17 mouse cellular contexts compared by ENCODE assay signal in genomic region chr10:84581191-84581590, GRCm38 (mm10). TPM values are rescaled to one million over a fixed set of nuclear protein-coding genes. Genes with fewer than 3 reads are reported as not detected.
DNase-seq lines count a peak whose midpoint lies in the region; ATAC-seq and TF ChIP-seq lines count a peak whose summit lies in the region.
"Had no signal": no experiment of that assay in that cellular context is flagged by ENCODE, and none has a peak within 500 bp of the region (broad histone marks: within the 10 kb centered on the region; RNA-seq: fewer than 3 reads in every experiment).

No protein-coding gene starts in this region.

- H3K9ac ChIP-seq in heart, embryonic 11.5 days (ENCODE audit: low read depth, low read length), result no peak overlapping the region
- no peak overlapping the region for H3K9ac ChIP-seq in liver, embryonic 12.5 days
- H3K9ac ChIP-seq: hindbrain, embryonic 13.5 days; intestine, embryonic 15.5 days; lung, embryonic 15.5 days had no signal

- no peaks in the 10 kb centered on the region for H3K9me3 ChIP-seq in heart, embryonic 11.5 days (replicated peaks; ENCODE audit: control insufficient read depth, low read length)
- H3K9me3 ChIP-seq in G1E (replicated peaks), result no peaks in the 10 kb centered on the region
- H3K9me3 ChIP-seq in liver, embryonic 12.5 days (replicated peaks), result no peaks in the 10 kb centered on the region
- H3K9me3 ChIP-seq: hindbrain, embryonic 13.5 days; intestine, embryonic 15.5 days; lung, embryonic 15.5 days had no signal

- H3K27me3 ChIP-seq in heart, embryonic 11.5 days (ENCODE audit: control insufficient read depth, insufficient read depth, low read length), result no peaks in the 10 kb centered on the region
- no peaks in the 10 kb centered on the region; the same call in 1 of the 2 replicates for H3K27me3 ChIP-seq in G1E (ENCODE audit: insufficient read depth, low read length)
- H3K27me3 ChIP-seq in liver, embryonic 12.5 days (replicated peaks), result peaks cover 33% of the 10 kb centered on the region; the same call in 1 of the 2 replicates
- H3K27me3 ChIP-seq: hindbrain, embryonic 13.5 days; intestine, embryonic 15.5 days; lung, embryonic 15.5 days had no signal

- H3K4me1 ChIP-seq in heart, embryonic 11.5 days (ENCODE audit: control insufficient read depth, insufficient read depth, low read length), result peaks cover 24% of the 10 kb centered on the region
- H3K4me1 ChIP-seq in G1E (ENCODE audit: insufficient read depth, low read depth, low read length), result peaks cover 79% of the 10 kb centered on the region
- peaks cover 30% of the 10 kb centered on the region for H3K4me1 ChIP-seq in liver, embryonic 12.5 days

- DNase-seq in heart, adult 18-20 months, result peak; percentile 71 to 77
- DNase-seq in 416B (ENCODE audit: low read depth), result peak; percentile 61
- DNase-seq in G1E (ENCODE audit: low spot score), result no peak
- DNase-seq in heart, postnatal 10 days, result peak; percentile 61 to 65
- DNase-seq in thymus, postnatal 14 days, result no peak
- DNase-seq: cerebellum, postnatal 14 days; left cerebral cortex, postnatal 4 days; right cerebral cortex, postnatal 25 days had no signal

- H3K4me3 ChIP-seq in heart, embryonic 11.5 days (ENCODE audit: low read depth, low read length), result no peak overlapping the region
- no peak overlapping the region for H3K4me3 ChIP-seq in G1E (ENCODE audit: low read depth, low read length)
- no peak overlapping the region for H3K4me3 ChIP-seq in liver, embryonic 12.5 days
- H3K4me3 ChIP-seq: hindbrain, embryonic 13.5 days; intestine, embryonic 15.5 days; lung, embryonic 15.5 days had no signal

- intact Hi-C loops in heart, postnatal 10 days (cut with DNase I), result no loop called here

- WGBS in heart, embryonic 11.5 days (ENCODE audit: insufficient replicate concordance), result 40% methylated on average over 8 of the region's 8 CpGs
- WGBS in liver, embryonic 12.5 days (ENCODE audit: insufficient replicate concordance), result 44% methylated on average over 8 of the region's 8 CpGs

- ATAC-seq in heart, embryonic 11.5 days (replicated peaks; ENCODE audit: insufficient number of reproducible peaks, low FRiP score, low TSS enrichment), result no peak
- ATAC-seq in G1E (ENCODE audit: extremely low read depth, insufficient number of reproducible peaks, low FRiP score, poor library complexity, severe bottlenecking), result 0 out of 2 replicates have a peak, but pooled peaks have one; percentile 5
- no peak for ATAC-seq in liver, embryonic 12.5 days
- ATAC-seq: CD4-positive, CD25-positive, alpha-beta regulatory T cell, adult 4 months; forebrain, embryonic 14.5 days; intestine, embryonic 15.5 days had no signal

- no peak overlapping the region for H3K27ac ChIP-seq in heart, embryonic 11.5 days (ENCODE audit: low read depth, low read length)
- no peak overlapping the region for H3K27ac ChIP-seq in liver, embryonic 12.5 days
- H3K27ac ChIP-seq: hindbrain, embryonic 13.5 days; intestine, embryonic 15.5 days; kidney, postnatal 0 days had no signal

- H3K36me3 ChIP-seq in heart, embryonic 11.5 days (ENCODE audit: control insufficient read depth, insufficient read depth, low read length), result no peaks in the 10 kb centered on the region
- peaks cover 7% of the 10 kb centered on the region for H3K36me3 ChIP-seq in G1E (replicated peaks)
- H3K36me3 ChIP-seq in liver, embryonic 12.5 days, result no peaks in the 10 kb centered on the region
- H3K36me3 ChIP-seq: hindbrain, embryonic 13.5 days; intestine, embryonic 15.5 days; lung, embryonic 15.5 days had no signal

- H3K4me2 ChIP-seq in heart, embryonic 11.5 days, result no peak overlapping the region
- no peak overlapping the region for H3K4me2 ChIP-seq in liver, embryonic 12.5 days
- H3K4me2 ChIP-seq: hindbrain, embryonic 13.5 days; intestine, embryonic 15.5 days; liver, embryonic 11.5 days; lung, embryonic 15.5 days had no signal

- no peak for TF ChIP-seq CTCF in G1E (IDR thresholded peaks at IDR 0.05; ENCODE audit: low read depth, low read length)

RNA-seq across cellular contexts. Expression of gene Tcp11l2, which starts 4.8 kb away (rescaled TPM):
- 100 to 1,000 TPM; 105 to 143 TPM for total RNA-seq in heart, adult 18-20 months (2021)
- 15.2 and 16.6 TPM in 2 replicates for polyA plus RNA-seq in heart, embryonic 11.5 days (2014; fragmentation: Nextera tagmentation; extraction: Ambion mirVana)
- total RNA-seq in G1E (2014; fragmentation: Nextera tagmentation), result 44.1 and 75.5 TPM in 2 replicates
- total RNA-seq in G1E (2017), result 24.6 and 25.4 TPM in 2 replicates
- polyA plus RNA-seq in G1E (2012), result 8.2 and 10.4 TPM in 2 replicates
- total RNA-seq in heart, postnatal 10 days (2021), result 10 to 100 TPM; 74.1 to 78.3 TPM
- 28.1 and 28.7 TPM in 2 replicates for polyA plus RNA-seq in liver, embryonic 12.5 days (2016; fragmentation: Nextera tagmentation; extraction: Ambion mirVana)

RNA-seq across cellular contexts. Expression of gene Polr3b, which starts 40.9 kb away (rescaled TPM):
- 10 to 100 TPM; 11.5 to 12.6 TPM for total RNA-seq in heart, adult 18-20 months (2021)
- 12.5 and 14.4 TPM in 2 replicates for polyA plus RNA-seq in heart, embryonic 11.5 days (2014; fragmentation: Nextera tagmentation; extraction: Ambion mirVana)
- total RNA-seq in G1E (2014; fragmentation: Nextera tagmentation) (27.2 and 30.1 TPM in 2 replicates), G1E (2017) (20.2 and 21.9 TPM in 2 replicates)
- 5.1 and 5.6 TPM in 2 replicates for polyA plus RNA-seq in G1E (2012)
- 10 to 100 TPM; 11.0 to 12.7 TPM for total RNA-seq in heart, postnatal 10 days (2021)
- polyA plus RNA-seq in liver, embryonic 12.5 days (2016; fragmentation: Nextera tagmentation; extraction: Ambion mirVana), result 9.9 and 11.3 TPM in 2 replicates

RNA-seq across cellular contexts. Expression of gene Ckap4, which starts 47.3 kb away (rescaled TPM):
- 10 to 100 TPM; 26.0 to 30.6 TPM for total RNA-seq in heart, adult 18-20 months (2021)
- 103 and 113 TPM in 2 replicates for polyA plus RNA-seq in heart, embryonic 11.5 days (2014; fragmentation: Nextera tagmentation; extraction: Ambion mirVana)
- total RNA-seq in G1E (2014; fragmentation: Nextera tagmentation) (5.3 TPM in 1 of 2 replicates, not detected in the other), G1E (2017) (not detected in 2 replicates)
- 0.02 TPM in 1 of 2 replicates, not detected in the other for polyA plus RNA-seq in G1E (2012)
- 10 to 100 TPM; 74.8 to 86.4 TPM for total RNA-seq in heart, postnatal 10 days (2021)
- 26.0 and 28.8 TPM in 2 replicates for polyA plus RNA-seq in liver, embryonic 12.5 days (2016; fragmentation: Nextera tagmentation; extraction: Ambion mirVana)

Comparison
In these comparisons a context has a peak if more than half of its experiments do, and no peak if none do; other contexts are left out.
1. DNase-seq: peak in heart, adult 18-20 months (2 of 2), 416B (single experiment) and heart, postnatal 10 days (2 of 2); none in G1E (single experiment) and thymus, postnatal 14 days (single experiment).
2. RNA of gene Ckap4, which starts 47.3 kb away (total RNA-seq): 74.8 to 86.4 TPM in heart, postnatal 10 days and 26.0 to 30.6 TPM in heart, adult 18-20 months; 5.3 TPM in G1E; every median in the first group is over 4 times any median in the second.